Mouse (Mus musculus) embryonic fibroblast, embryonic 13.5 days (primary cell): ENCODE measurements around the gene G6pc. TPM values are rescaled to one million over a fixed set of nuclear protein-coding genes. Genes with fewer than 3 reads are reported as not detected.
A peak's percentile ranks its signal among the peaks of the same experiment; 100 is the strongest.
"Not testable (repeated sequence)": the region's sequence is repeated elsewhere in the genome, so short reads cannot be mapped to it uniquely, and the experiment has no call there.

ENCODE experiments used
- H3K27ac ChIP-seq: 2 replicates; pipeline ENCODE4 v1.5.1; 2012; ENCODE audit warnings: low read length, control low read depth, inconsistent platforms; ENCODE audit not compliant: insufficient read depth
- H3K4me1 ChIP-seq: 2 replicates; pipeline ENCODE4 v1.6.1; 2011; ENCODE audit warnings: low read length; ENCODE audit not compliant: control insufficient read depth, insufficient read depth
- H3K4me3 ChIP-seq: 2 replicates; pipeline ENCODE4 v1.5.1; 2011; ENCODE audit warnings: mild to moderate bottlenecking, control low read depth, low read length; ENCODE audit not compliant: insufficient read depth
- CTCF ChIP-seq: IDR thresholded peaks from 2 replicates; pipeline ENCODE4 v1.5.1; 2011; ENCODE audit warnings: mild to moderate bottlenecking, control low read depth, low read length, moderate library complexity, borderline replicate concordance; ENCODE audit not compliant: insufficient read depth
- POLR2A ChIP-seq: IDR thresholded peaks from 2 replicates; pipeline ENCODE4 v1.6.1; 2011; ENCODE audit warnings: low read depth, mild to moderate bottlenecking, control low read depth, low read length, moderate library complexity
- polyA plus RNA-seq: library from polyadenylated mRNA; stranded (reverse); fragments of >200 nt; gene quantifications from 2 replicates; pipeline ENCODE4 v1.2.4, GENCODE M21; 2011; ENCODE audit warnings: low read depth; ENCODE audit not compliant: missing spikeins, insufficient read length

G6pc gene
- polyA plus RNA-seq: not detected in 2 replicates

DNA sequence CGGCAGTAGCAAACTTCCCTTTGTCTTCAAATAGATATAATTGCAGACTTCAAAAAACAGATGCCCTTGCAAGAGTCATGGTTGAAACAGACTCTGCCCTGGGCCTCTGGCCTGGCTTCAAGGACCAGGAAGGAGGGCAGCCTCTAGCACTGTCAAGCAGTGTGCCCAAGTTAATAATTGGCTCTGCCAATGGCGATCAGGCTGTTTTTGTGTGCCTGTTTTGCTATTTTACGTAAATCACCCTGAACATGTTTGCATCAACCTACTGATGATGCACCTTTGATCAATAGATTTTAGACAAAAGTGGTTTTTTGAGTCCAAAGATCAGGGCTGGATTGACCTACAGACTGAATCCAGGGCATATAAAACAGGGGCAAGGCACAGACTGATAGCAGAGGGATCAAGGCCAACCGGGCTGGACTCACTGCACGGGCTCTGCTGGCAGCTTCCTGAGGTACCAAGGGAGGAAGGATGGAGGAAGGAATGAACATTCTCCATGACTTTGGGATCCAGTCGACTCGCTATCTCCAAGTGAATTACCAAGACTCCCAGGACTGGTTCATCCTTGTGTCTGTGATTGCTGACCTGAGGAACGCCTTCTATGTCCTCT is at the start of gene G6pc:
Gene G6pc (plus strand): TSS at position 236 of the 610 bp plus-strand sequence.
- H3K4me1 ChIP-seq: no peaks in the 10 kb centered on the region
- no peak within 1 kb of the TSS for H3K4me3 ChIP-seq
- no peak for TF ChIP-seq POLR2A
- TF ChIP-seq CTCF: no peak
- no peak within 1 kb of the TSS for H3K27ac ChIP-seq

DNA sequence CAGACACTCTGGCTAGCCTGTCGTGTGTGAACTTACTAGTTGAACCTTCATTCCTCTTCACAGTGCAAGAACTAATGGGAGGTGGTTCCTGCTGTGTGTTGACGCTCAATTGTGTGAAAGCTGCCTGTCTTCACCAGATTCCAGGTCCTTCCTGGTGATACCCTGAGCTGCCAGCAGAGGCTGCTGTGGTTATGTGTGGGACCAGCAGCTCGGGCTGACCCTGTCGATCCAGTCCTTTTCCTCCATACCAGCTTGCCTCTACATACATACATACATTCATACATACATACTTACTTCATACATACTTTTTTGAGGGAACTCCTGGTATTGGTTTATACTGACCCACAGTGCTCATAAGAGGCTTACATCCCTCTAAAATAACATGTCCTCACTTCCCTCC is 43.8 kb upstream of the G6pc start:
- H3K27ac ChIP-seq: no peak overlapping the region
- no peak for TF ChIP-seq POLR2A
- TF ChIP-seq CTCF: peak; percentile 95
- H3K4me1 ChIP-seq: no peaks in the 10 kb centered on the region
- H3K4me3 ChIP-seq: no peak overlapping the region

DNA sequence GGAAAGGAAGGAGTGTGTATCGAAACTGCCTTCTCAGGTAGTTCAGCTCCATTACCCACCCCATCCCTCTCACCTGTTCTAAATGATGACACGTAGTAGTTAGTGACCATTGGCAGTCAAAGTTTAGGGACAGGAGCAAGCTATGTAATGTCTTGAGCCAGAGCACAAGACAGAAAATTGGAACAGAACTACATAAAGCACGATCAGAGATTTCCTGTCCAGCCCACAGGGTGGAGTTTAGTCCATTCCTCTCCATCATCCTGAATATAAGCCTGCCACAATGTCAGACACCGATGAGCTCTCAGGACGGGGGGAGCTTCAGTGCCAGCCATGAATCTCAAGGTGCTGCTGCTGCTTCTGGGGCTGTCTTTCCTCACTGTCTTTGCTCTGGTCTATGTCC is 42.6 kb upstream of the G6pc start, which contains the start of gene Aoc2:
Gene Aoc2 (plus strand): TSS at position 301 of the 400 bp plus-strand sequence.
- Histone ChIP-seq H3K4me3 (no peak within 1 kb of the TSS), H3K27ac (no peak within 1 kb of the TSS), H3K4me1 (no peaks in the 10 kb centered on the region)
- TF ChIP-seq POLR2A: no peak
- no peak for TF ChIP-seq CTCF

DNA sequence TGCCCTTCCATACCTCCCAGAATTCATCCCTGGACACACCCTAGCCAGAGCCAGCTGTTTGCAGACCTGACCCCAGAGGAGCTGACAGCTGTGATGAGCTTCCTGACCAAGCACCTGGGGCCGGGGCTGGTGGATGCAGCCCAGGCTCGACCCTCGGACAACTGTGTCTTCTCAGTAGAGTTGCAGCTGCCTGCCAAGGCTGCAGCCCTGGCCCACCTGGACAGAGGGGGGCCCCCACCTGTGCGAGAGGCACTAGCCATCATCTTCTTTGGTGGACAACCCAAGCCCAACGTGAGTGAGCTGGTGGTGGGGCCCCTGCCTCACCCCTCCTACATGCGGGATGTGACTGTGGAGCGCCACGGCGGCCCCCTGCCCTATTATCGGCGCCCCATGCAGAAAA is 42.2 kb upstream of the G6pc start:
- H3K4me3 ChIP-seq, H3K27ac ChIP-seq, H3K4me1 ChIP-seq: not testable (repeated sequence)

DNA sequence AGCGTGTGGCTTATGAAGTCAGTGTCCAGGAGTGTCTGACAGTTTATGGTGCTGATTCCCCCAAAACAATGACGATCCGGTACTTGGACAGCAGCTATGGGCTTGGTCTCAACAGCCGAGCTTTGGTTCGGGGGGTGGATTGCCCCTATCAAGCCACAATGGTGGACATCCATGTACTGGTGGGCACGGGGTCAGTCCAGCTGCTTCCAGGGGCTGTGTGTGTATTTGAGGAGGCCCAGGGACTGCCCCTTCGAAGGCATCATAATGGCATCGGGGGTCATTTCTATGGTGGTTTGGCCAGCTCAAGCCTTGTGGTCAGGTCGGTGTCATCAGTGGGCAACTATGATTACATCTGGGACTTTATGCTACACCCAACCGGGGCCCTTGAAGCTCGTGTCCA is 41.2 kb upstream of the G6pc start:
- Histone ChIP-seq H3K27ac (no peak overlapping the region), H3K4me3 (no peak overlapping the region), H3K4me1 (no peaks in the 10 kb centered on the region; the same call in 1 of the 2 replicates)
- no peak for TF ChIP-seq CTCF
- no peak for TF ChIP-seq POLR2A

DNA sequence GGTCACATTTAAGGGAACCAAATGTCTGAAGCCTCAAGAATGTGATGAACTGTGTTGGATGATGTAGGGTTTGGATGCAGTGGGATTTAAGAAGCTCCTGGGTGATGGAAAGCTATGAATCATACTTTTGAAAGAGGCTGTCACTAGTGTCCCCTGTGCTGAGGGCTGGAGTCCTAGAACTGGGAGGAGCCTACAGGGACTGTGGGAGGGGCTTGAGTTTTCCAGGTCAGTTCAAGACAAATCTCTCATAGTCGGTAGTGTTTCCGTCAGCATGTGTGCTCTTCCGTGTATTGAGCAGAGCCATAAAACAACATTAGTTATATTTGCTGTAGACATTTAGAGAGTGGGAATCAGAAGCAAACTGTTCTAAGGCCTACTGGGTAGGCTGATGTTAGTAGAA is 40.0 kb upstream of the G6pc start:
- no peaks in the 10 kb centered on the region; the same call in 1 of the 2 replicates for H3K4me1 ChIP-seq
- TF ChIP-seq CTCF: no peak
- TF ChIP-seq POLR2A: no peak
- no peak overlapping the region for H3K4me3 ChIP-seq
- no peak overlapping the region for H3K27ac ChIP-seq

DNA sequence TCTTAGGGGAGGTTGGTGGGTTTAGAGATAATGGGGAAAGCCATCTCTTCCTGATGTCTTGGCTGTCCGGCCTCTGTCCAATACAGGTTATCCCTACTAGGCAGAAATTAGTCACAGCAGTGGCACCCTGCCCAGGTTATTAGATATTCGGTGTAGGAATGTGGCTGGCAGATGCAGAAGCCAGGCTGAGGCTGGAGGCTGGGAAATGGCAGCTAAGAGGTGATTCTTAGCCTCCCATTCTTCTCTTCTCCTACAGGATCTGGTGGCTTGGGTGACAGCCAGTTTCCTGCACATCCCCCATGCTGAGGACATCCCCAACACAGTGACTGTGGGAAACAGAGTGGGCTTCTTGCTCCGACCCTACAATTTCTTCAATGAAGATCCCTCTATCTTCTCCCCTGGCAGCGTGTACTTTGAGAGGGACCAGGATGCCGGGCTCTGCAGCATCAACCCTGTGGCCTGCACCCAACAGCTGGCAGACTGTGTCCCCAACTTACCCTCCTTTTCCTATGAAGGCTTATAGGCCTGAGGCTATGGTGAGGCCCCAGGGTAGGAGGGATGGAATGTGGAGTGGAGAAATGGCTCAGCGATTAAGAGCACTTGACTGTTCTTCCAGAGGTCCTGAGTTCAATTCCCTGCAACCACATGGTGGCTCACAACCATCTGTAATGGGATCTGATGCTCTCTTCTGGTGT is 38.3 kb upstream of the G6pc start:
- H3K4me1 ChIP-seq: no peaks in the 10 kb centered on the region; the same call in 1 of the 2 replicates
- H3K4me3 ChIP-seq: no peak overlapping the region
- H3K27ac ChIP-seq: peak overlapping the region; percentile 0; the same call in 1 of the 2 replicates
- no peak for TF ChIP-seq CTCF

DNA sequence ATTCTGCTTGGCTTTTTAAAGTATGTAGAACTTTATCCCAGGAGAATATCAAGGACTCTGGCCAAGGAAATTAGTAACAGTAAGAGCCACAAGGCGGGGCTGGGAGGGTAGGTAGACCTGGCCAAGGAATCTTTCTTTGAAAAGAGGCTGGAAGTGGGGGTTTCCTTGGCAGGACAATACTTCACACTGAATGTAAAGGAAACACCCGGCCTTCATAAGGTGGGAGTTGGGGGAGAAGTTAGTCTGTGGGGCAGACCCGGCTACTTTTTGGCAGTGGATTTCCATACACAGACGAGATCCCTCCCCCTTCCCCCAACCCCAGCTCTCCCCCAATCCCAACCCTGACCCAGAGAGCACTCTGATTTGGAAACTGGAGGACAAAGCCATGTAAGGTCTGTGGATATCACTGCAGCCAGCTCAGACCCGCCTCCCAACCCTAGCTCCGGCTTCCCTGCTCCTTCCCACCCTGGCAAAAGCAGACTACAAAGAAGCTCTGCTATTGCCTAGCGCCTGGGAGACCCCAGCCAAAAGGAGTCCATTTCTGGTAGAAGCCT is 36.9 kb upstream of the G6pc start, which contains the start of gene Aoc3:
Gene Aoc3 (plus strand): TSS at position 235 of the 554 bp plus-strand sequence.
- no peak within 1 kb of the TSS for H3K4me3 ChIP-seq
- TF ChIP-seq CTCF: no peak
- no peak for TF ChIP-seq POLR2A
- H3K27ac ChIP-seq: peak within 1 kb of the TSS; percentile 27; the same call in 1 of the 2 replicates
- H3K4me1 ChIP-seq: no peaks in the 10 kb centered on the region; the same call in 1 of the 2 replicates

DNA sequence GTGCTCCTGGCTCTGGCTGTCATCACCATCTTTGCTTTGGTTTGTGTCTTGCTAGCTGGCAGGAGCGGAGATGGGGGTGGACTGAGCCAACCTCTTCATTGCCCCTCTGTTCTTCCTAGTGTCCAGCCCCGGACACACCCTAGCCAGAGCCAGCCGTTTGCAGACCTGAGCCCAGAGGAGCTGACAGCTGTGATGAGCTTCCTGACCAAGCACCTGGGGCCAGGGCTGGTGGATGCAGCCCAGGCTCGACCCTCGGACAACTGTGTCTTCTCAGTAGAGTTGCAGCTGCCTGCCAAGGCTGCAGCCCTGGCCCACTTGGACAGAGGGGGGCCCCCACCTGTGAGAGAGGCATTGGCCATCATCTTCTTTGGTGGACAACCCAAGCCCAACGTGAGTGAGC is 36.4 kb upstream of the G6pc start:
- H3K4me3 ChIP-seq, H3K27ac ChIP-seq, H3K4me1 ChIP-seq: not testable (repeated sequence)

DNA sequence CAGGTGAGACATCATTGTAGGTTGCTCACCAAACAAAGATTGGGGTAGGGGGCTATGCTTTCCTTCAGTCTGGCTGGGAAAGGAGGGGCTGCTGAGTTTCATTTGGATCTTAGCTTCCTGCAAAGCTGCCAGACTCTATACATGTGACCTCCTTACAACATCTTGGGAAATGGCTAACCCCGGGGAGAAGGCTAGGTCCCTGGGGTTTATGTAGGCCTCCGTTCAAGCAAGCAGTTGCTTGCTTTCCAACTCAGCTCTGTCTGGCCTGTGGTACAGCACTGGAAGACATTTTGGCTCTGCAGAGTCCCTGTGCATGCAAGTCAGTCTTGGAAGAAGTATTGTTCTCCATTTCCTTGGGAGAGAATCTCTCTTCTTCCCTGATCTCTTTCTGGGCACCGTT is 34.8 kb upstream of the G6pc start:
- H3K4me3 ChIP-seq: no peak overlapping the region
- no peak overlapping the region for H3K27ac ChIP-seq
- H3K4me1 ChIP-seq: no peaks in the 10 kb centered on the region; the same call in 1 of the 2 replicates
- TF ChIP-seq CTCF (no peak), POLR2A (no peak)
